Mouse (Mus musculus) heart, embryonic 11.5 days (tissue): ENCODE results near the gene Defb15. TPM values are rescaled to one million over a fixed set of nuclear protein-coding genes. Genes with fewer than 3 reads are reported as not detected.

Experiments
- ATAC-seq: fragments of 200-750 bp; cut with Nextera tagmentation; replicated peaks from 2 replicates; pipeline ENCODE4 v1.8.0; 2017; ENCODE audit warnings: moderate library complexity; ENCODE audit not compliant: insufficient number of reproducible peaks, low FRiP score, low TSS enrichment
- H3K27ac ChIP-seq: fragments of 300-500 bp; sonication (generic); 2 replicates; pipeline ENCODE4 v1.5.1; 2014; ENCODE audit warnings: mild to moderate bottlenecking, low read depth, low read length
- H3K27me3 ChIP-seq: fragments of 300-500 bp; sonication (generic); 2 replicates; pipeline ENCODE4 v1.6.1; 2014; ENCODE audit warnings: mild to moderate bottlenecking, low read length, mixed read lengths; ENCODE audit not compliant: control insufficient read depth, insufficient read depth
- H3K36me3 ChIP-seq: fragments of 300-500 bp; sonication (generic); 2 replicates; pipeline ENCODE4 v1.6.1; 2014; ENCODE audit warnings: mild to moderate bottlenecking, low read length, moderate library complexity, mixed read lengths; ENCODE audit not compliant: control insufficient read depth, insufficient read depth
- H3K4me1 ChIP-seq: fragments of 300-500 bp; sonication (generic); 2 replicates; pipeline ENCODE4 v1.6.1; 2014; ENCODE audit warnings: low read length; ENCODE audit not compliant: control insufficient read depth, insufficient read depth
- H3K4me2 ChIP-seq: fragments of 300-500 bp; sonication (generic); 2 replicates; pipeline ENCODE4 v1.6.1; 2014; ENCODE audit warnings: mild to moderate bottlenecking, moderate library complexity
- H3K4me3 ChIP-seq: fragments of 300-500 bp; sonication (generic); 2 replicates; pipeline ENCODE4 v1.5.1; 2014; ENCODE audit warnings: low read depth, low read length
- H3K9ac ChIP-seq: fragments of 300-500 bp; sonication (generic); 2 replicates; pipeline ENCODE4 v1.6.1; 2014; ENCODE audit warnings: mild to moderate bottlenecking, low read depth, low read length, moderate library complexity
- H3K9me3 ChIP-seq: fragments of 300-500 bp; sonication (generic); replicated peaks from 2 replicates; pipeline ENCODE4 v1.6.1; 2016; ENCODE audit warnings: low read length; ENCODE audit not compliant: control insufficient read depth
- WGBS: fragments of 180-500 bp; shearing (Covaris S2); extraction: QIAGEN DNeasy Blood & Tissue Kit; methylation state at CpG from one replicate; pipeline ENCODE4 v1.1.7; 2014; ENCODE audit not compliant: insufficient replicate concordance; 5-methylcytosine and 5-hydroxymethylcytosine counted together
- polyA plus RNA-seq: library from polyadenylated mRNA; unstranded; fragments of >200 nt; fragmentation: Nextera tagmentation; extraction: Ambion mirVana; gene quantifications from 2 replicates; pipeline ENCODE4 v1.2.1, GENCODE M21; 2014

Defb15 gene
- not detected in 2 replicates for polyA plus RNA-seq

- H3K27me3 ChIP-seq, result no peaks in the 10 kb centered on the region
- H3K4me3 ChIP-seq, result no peak within 1 kb of the TSS
- no peaks in the 10 kb centered on the region for H3K36me3 ChIP-seq
- H3K27ac ChIP-seq, result no peak within 1 kb of the TSS
- 87% methylated on average over 6 of the region's 6 CpGs for WGBS
- no peaks in the 10 kb centered on the region for H3K4me1 ChIP-seq
- H3K9me3 ChIP-seq, result no peaks in the 10 kb centered on the region
- H3K4me2 ChIP-seq, result no peak within 1 kb of the TSS
- ATAC-seq, result no peak
- H3K9ac ChIP-seq, result no peak within 1 kb of the TSS
These were observed at the start of gene Defb15 for GRCm38 (mm10) chr8:21932610-21933009. Gene Defb15 (minus strand): TSS chr8:21932710.

GRCm38 (mm10) chr8:21981664-21982337 lies 49.3 kb upstream of the Defb15 start:
- no peak overlapping the region for H3K4me3 ChIP-seq
- no peak overlapping the region for H3K4me2 ChIP-seq
- no peaks in the 10 kb centered on the region for H3K4me1 ChIP-seq
- no peaks in the 10 kb centered on the region for H3K36me3 ChIP-seq
- no peaks in the 10 kb centered on the region for H3K27me3 ChIP-seq
- 62% methylated on average over 8 of the region's 8 CpGs for WGBS
- ATAC-seq, result no peak
- no peak overlapping the region for H3K9ac ChIP-seq
- H3K27ac ChIP-seq, result no peak overlapping the region
- no peaks in the 10 kb centered on the region for H3K9me3 ChIP-seq

DNA sequence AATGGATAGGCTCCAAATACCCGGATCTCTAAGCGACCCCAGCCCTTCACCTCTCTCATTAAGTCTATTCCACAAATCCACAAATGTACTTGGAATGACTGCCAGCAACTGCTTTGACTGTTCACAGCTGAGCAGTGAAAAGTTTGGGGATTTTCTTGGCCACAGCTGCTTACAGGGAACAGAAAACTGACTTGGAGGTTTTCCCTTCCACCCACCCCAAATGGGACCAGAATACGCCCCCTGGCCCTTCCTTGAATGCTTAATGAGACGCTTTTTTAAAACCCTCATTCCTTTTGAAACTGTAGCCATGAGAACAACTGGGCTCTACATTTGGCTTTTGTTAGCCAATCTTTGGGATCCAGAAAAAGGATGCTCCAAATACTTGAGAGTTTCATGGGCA lies 45.7 kb upstream of the Defb15 start:
- Histone ChIP-seq H3K9me3 (no peaks in the 10 kb centered on the region), H3K9ac (no peak overlapping the region), H3K27ac (no peak overlapping the region), H3K36me3 (no peaks in the 10 kb centered on the region), H3K27me3 (no peaks in the 10 kb centered on the region), H3K4me1 (no peaks in the 10 kb centered on the region), H3K4me2 (no peak overlapping the region), H3K4me3 (no peak overlapping the region)
- no peak for ATAC-seq
- WGBS, result 69% methylated on average over 4 of the region's 4 CpGs

GRCm38 (mm10) chr8:21969475-21969874 lies 37.0 kb upstream of the Defb15 start, which contains the start of gene Ccdc70:
Gene Ccdc70 (plus strand): TSS chr8:21969775.
- ATAC-seq, result no peak
- Histone ChIP-seq H3K9ac (no peak within 1 kb of the TSS), H3K27me3 (no peaks in the 10 kb centered on the region), H3K36me3 (no peaks in the 10 kb centered on the region), H3K4me1 (no peaks in the 10 kb centered on the region), H3K27ac (no peak within 1 kb of the TSS), H3K4me3 (no peak within 1 kb of the TSS), H3K4me2 (no peak within 1 kb of the TSS), H3K9me3 (no peaks in the 10 kb centered on the region)
- 84% methylated on average over 3 of the region's 3 CpGs for WGBS

DNA sequence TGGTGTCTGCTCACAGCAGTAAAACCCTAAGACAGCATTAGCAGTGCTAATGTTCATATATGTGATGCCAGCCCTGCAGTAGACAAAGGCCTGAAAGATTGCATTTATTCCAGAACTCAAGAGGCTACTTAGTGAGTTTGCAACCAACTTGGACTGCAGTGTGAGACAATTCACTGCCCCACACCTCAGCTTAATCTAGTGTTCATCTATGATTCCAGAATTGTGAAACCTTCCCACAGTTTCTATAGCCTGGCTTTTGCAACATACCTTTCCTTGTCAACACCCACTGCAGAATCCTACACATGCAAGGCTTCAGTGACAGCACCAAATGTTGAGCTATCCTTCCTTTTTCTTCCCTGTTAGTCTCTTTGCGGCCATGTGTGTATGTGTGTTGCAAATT lies 34.1 kb upstream of the Defb15 start:
- Histone ChIP-seq H3K27ac (no peak overlapping the region), H3K9ac (no peak overlapping the region), H3K4me3 (no peak overlapping the region), H3K9me3 (no peaks in the 10 kb centered on the region), H3K27me3 (no peaks in the 10 kb centered on the region), H3K36me3 (no peaks in the 10 kb centered on the region), H3K4me1 (no peaks in the 10 kb centered on the region), H3K4me2 (no peak overlapping the region)
- ATAC-seq, result no peak
- 75% methylated on average over 1 of the region's 1 CpGs for WGBS

GRCm38 (mm10) chr8:21958414-21958813 lies 25.9 kb upstream of the Defb15 start, which contains the start of gene Fam90a1a:
Gene Fam90a1a (plus strand): TSS chr8:21958714.
- ATAC-seq, result no peak
- WGBS, result 81% methylated on average over 2 of the region's 2 CpGs
- Histone ChIP-seq H3K9me3 (no peaks in the 10 kb centered on the region), H3K4me1 (no peaks in the 10 kb centered on the region), H3K4me3 (no peak within 1 kb of the TSS), H3K4me2 (no peak within 1 kb of the TSS), H3K27me3 (no peaks in the 10 kb centered on the region), H3K9ac (no peak within 1 kb of the TSS), H3K36me3 (no peaks in the 10 kb centered on the region), H3K27ac (no peak within 1 kb of the TSS)

DNA sequence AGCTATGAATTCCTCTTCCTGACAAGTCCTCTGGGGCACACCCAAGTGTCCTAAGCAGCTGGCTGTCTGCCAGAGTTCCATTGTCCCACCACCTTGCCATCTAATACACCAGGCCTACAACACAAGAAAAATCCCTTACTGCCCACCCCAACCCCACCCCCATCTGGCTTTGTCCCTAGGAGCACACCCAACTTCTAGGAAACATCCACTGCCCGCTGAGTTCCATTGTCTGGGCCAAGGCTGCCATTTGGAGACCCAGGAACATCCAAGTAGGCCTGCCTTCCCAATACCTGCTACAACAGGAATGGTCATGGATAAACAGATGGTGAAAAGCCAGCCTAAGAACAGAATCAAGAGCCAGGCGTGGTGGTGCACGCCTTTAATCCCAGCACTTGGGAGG lies 23.8 kb upstream of the Defb15 start:
- 76% methylated on average over 3 of the region's 3 CpGs for WGBS
- ATAC-seq, result no peak

DNA sequence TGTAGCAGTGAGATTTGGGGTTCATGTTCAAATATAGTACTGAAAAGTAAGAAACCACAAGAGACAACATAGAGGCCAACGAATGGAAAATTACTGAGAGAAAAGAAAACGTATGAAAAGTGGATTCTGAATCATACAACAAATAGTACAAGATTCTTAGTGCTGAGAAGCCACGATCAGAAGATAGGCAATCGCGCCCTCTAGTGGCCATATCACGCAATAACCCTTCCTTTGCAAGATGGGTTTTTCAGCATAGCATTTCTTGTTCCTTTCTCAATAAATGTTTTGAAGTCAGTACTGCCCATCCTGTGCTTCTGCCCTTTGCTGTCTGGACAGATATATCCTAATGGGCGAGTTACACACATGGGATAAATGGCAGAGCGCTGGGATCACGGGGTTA lies 22.8 kb upstream of the Defb15 start:
- no peak overlapping the region for H3K9ac ChIP-seq
- H3K9me3 ChIP-seq, result no peaks in the 10 kb centered on the region
- no peak overlapping the region for H3K4me3 ChIP-seq
- H3K27me3 ChIP-seq, result no peaks in the 10 kb centered on the region
- no peaks in the 10 kb centered on the region for H3K4me1 ChIP-seq
- no peaks in the 10 kb centered on the region for H3K36me3 ChIP-seq
- H3K27ac ChIP-seq, result no peak overlapping the region
- 7% methylated on average over 9 of the region's 9 CpGs for WGBS
- H3K4me2 ChIP-seq, result no peak overlapping the region
- no peak for ATAC-seq

More for the DNA sequence above, 23.8 kb upstream of the Defb15 start:
- Histone ChIP-seq H3K4me3 (no peak overlapping the region), H3K4me2 (no peak overlapping the region), H3K27ac (no peak overlapping the region), H3K36me3 (no peaks in the 10 kb centered on the region), H3K9me3 (no peaks in the 10 kb centered on the region), H3K27me3 (no peaks in the 10 kb centered on the region), H3K9ac (no peak overlapping the region), H3K4me1 (no peaks in the 10 kb centered on the region)
